Mouse (Mus musculus): Measurements from ENCODE around the gene Fnip2.

Gene Fnip2

DNA sequence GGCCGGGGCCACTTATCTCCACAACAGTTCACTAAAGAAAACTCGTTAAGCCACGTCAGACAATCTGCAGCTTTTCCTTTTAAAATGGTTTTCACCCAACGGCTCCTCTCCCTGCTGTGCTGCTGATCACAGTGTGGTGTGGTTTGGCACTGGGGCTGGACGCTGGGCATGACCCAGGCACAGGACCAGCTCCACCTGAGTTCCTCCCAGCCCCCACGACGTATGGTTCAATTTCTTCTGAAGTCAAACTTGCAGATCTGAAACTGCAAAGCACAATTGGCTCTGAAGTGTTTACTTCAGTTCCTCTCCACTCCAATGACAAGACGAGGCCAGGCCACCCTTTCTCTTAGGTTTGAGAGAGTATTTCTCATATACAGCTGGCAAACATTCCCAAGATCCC, 39.1 kb downstream of the Fnip2 start:
- no peak for DNase-seq (ENCODE audit: low spot score in 2 of 2)

DNA sequence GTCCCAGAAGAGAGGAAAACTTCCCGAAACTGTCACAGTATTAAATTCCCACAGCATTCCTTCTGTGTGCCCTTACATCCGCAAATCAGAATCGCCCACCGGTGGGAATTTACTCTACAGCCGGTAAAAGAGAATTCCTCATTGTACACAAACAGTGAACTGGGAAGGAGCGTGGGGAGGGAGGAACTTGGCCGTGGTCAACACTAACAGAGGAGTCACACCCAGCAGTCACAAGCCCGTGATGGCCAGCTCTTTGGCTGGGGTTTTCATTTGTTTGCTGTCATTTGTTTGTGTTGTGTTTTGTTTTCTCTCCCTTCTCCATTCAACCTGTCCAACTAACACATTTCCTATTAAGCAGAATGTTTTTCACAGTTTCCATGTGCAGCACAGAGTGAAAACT, 39.7 kb downstream of the Fnip2 start:
- no peak for DNase-seq (ENCODE audit: low spot score in 2 of 2)

- DNase-seq (ENCODE audit: low spot score in 2 of 2), result no peak
These were observed 40.1 kb downstream of the Fnip2 start for GRCm38 (mm10) chr3:79527521-79527920.

DNA sequence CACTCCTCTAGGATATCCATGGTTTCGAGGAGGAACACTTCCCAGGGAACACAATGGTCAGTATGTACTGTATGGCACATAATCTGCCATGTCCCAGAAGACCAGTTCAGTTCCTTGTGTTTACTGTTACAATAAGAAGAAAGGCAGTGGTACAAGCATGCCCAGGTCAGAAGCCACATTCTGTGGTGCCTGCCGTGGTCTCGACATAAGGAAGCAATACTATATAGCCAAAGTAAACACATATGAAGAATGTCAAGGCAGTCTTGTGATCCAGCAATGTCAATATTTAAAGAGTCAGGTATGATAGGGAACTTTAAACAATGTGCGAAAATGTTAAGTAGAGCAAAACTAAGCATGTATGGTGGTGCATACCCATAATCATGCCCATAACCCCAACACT, 44.2 kb downstream of the Fnip2 start:
- no peak for DNase-seq (ENCODE audit: low spot score in 2 of 2)

DNA sequence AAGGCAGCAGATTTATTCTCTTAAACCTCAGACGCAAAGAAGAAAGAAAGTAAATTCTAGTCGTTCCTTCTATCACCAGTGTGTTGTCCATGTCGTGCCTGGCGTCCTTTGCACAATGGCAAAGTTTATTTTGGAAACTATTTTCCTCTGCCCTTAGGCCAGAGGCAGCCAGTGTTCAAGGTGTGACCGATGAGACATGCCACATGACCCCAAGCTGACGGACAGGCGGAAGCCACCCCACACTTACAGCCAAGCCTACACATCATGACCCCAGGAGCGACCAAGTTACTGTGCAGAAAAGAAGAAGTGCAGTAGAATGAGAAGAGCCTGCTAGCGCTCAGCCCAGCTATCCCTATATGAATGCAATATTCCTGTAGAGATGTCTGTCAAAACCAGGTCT, 47.7 kb downstream of the Fnip2 start:
- DNase-seq (ENCODE audit: low spot score in 2 of 2), result no peak

- no peak for DNase-seq (ENCODE audit: low spot score in 2 of 2)
These were observed 48.7 kb downstream of the Fnip2 start for GRCm38 (mm10) chr3:79518761-79519527.

GRCm38 (mm10) chr3:79517884-79518591, 49.6 kb downstream of the Fnip2 start:
- no peak for DNase-seq (ENCODE audit: low spot score in 2 of 2)

DNA sequence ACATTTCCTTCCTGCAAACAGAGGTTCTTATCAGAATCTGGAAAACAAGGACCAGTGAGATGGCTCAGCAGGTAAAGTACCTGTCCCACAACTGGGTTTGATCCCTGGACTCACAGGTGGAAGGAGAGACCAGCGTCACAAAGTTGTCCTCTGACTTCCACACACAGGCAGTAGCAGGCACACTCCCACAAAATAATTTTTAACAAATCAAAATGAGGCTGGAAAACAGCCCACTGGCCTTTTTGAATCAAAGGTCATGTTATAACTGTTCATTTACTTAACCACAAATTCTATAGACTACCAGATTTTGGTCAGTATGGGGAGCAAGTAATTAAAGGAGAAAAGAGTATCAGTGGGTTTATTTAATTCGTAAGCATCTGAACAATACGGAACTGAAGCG, 50.6 kb downstream of the Fnip2 start:
- no peak for DNase-seq (ENCODE audit: low spot score in 2 of 2)

GRCm38 (mm10) chr3:79516099-79516920, 51.3 kb downstream of the Fnip2 start:
- no peak for DNase-seq (ENCODE audit: low spot score in 2 of 2)

DNA sequence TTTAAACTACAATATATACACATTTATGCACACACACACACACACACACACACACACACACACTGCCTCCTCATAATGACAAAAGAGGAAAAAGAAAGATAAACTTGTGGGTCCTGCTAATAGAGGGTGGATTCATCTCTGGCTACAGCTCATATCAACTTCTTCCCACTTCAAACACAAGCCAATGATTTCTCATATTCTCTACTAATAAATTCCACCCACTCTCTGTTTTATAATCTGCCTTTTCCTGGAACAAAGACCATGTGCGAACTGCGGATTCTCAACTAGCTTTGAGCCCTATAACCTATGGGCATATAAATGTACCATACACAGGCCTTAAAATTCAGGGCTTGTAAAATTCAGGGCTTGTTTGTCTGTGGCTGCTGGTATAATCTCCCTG, 53.3 kb downstream of the Fnip2 start:
- DNase-seq (ENCODE audit: low spot score in 2 of 2), result no peak

DNA sequence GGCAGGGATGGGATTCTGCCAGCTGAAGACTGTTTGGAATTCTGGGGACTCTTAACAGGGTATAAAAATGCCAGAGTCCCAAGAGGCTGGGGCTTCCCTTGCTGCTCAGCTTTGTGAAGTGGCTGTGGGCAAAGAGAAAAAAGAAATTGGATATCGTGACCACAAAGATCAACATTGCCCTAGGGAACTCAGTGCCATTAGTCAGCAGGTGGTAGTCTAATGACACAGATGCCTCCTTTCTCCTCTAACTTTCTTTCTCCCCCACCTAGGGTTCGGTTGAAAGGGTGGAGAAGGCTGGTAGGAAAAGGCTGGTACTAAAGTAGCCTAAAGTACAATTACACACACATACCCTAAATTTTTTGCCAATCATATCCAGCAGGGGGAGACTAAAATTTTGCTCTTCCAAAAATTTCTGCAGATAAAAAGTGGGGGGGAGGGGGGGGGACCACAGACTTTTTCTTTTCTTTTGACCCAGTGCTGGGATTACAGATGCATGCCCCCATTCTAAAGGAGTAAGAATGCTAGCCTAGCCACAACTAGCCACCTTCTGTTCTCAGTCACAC, 66.3 kb downstream of the Fnip2 start:
- no peak for DNase-seq (ENCODE audit: low spot score in 2 of 2)

DNA sequence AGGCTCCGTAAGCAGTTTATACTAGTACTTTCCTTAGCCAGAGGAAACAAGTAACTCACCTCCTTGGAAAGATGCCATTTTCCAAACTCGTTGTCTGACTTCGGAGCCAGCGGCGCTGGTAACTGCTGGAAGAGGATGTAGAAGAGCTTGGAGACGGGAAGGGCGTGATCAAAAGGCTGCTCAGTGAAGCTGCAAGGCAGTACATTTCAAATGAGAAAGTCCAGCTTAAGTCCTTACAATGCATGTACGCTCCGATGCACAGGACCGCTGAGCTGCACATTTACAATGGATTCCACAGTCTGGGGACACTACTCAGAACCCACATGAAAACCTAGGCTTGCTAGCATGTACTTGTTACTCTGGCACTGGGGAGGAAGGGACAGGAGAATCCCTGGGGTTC, 67.3 kb downstream of the Fnip2 start:
- no peak for DNase-seq (ENCODE audit: low spot score in 2 of 2)

DNA sequence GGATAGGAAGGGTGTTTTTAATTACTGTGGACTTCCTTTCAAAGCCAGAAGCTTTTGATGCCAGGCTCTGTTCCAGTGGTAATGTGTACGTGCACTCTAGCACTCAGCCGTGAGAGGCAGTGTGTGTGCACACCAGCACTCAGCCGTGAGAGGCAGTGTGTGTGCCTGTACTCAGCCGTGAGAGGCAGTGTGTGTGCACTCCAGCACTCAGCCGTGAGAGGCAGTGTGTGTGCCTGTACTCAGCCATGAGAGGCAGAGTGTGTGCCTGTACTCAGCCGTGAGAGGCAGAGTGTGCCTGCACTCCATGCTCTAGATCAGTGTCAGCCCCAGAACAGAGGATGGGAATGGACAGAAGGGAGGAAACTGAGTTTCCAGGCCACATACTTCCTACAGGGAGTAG, 70.9 kb downstream of the Fnip2 start:
- DNase-seq (ENCODE audit: low spot score in 2 of 2), result no peak

DNA sequence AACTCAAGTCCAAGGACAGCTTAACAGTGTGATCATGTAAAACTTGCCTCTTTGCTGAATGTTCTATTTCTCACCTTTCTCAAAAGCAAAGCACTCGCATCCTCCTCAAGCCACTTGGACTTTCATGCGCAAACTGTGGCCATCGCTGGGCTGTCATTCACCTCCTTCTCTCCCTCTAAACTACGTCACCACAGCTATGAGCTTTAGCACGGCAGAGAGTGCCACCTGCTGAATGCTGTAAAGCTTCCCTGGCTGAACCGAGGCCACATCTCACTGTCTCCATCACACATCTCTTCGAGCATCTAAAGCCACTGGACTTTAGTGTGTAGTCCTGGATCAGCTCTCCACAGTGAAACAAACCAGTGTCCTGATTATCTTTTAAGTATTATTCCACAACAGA, 72.4 kb downstream of the Fnip2 start:
- no peak for DNase-seq (ENCODE audit: low spot score in 2 of 2)

DNA sequence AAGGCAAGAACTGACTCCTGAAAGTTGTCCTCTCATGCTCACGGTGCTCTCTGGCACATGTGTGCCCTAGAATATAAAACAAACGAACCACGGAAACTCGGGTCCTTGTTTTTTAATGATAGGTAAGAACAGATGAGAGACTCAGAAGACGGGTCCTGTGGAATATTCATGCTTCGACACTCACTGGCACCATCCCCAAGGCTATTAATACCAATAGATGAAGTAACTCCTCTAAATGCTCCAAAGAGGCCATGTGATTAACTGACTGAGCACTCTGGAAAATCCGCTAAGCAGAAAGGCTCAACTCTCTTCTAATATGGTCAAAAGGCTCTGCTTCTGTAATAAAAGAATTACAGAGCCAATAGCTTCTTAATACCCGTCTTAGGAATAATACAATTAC, 73.6 kb downstream of the Fnip2 start:
- DNase-seq (ENCODE audit: low spot score in 2 of 2), result no peak

GRCm38 (mm10) chr3:79493064-79493463, 74.5 kb downstream of the Fnip2 start:
- no peak for DNase-seq (ENCODE audit: low spot score in 2 of 2)

DNA sequence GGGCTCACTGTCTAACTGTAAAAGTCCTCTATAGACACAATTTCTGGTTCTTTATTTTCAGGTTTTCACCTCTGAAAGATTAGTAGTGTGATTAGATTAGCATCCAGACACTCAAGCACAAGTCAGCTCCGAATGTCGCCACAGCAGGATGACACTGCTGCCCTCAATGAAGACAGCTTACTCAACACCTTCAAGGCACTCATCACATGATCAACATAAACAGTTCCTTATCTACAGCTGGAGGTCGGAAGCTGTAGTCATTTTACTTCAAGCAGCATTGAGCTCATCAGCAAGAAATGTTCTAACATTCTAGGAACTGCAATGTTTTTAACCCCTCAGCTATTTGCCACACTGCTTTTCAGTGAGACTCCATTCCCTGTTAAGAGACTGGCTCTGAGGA, 76.0 kb downstream of the Fnip2 start:
- no peak for DNase-seq (ENCODE audit: low spot score in 2 of 2)

GRCm38 (mm10) chr3:79490102-79490501, 77.5 kb downstream of the Fnip2 start:
- DNase-seq (ENCODE audit: low spot score in 2 of 2), result no peak

- DNase-seq (ENCODE audit: low spot score in 2 of 2), result no peak
These were observed 79.6 kb downstream of the Fnip2 start for GRCm38 (mm10) chr3:79488025-79488424.

- DNase-seq (ENCODE audit: low spot score in 2 of 2), result no peak
These were observed 83.1 kb downstream of the Fnip2 start for GRCm38 (mm10) chr3:79484286-79485063.

DNA sequence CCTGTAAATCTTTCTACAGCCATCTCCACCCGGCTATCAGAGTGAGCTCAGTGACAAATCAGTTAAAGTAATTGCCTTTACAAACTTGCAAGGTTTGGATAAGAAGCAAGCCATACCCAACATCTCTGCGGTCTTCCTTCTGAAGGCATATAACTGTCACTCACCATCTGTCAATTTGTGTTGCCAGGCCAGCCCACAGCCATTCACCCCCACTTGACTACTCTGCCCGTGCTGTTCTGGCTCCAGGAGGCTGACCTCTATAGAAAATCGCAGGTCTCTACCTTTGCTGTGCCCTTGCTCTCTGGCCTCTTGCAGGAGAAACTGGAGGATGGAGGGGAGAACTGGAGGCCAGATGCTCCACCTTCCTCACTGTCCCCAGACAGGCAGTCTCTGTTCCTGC, 88.7 kb downstream of the Fnip2 start:
- no peak for DNase-seq (ENCODE audit: low spot score in 2 of 2)

DNA sequence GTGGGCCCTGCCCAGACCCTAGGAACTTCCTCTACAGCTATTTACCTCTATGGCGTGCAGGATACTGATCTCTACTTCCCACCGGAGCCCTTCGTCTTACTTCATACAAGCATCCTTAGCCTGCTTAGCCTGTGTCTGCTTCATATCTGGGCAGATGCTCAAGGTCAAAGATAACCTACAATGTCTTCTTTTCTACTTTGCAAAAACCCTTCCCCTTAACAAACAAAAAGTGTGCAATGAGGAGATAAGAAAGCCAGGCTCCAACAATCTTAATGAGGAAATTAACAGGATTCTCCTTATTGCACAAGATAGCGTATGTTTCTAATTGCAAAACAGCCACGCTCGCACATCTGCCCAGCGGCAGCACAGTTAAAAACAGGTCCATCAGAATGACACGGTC, 89.2 kb downstream of the Fnip2 start:
- no peak for DNase-seq (ENCODE audit: low spot score in 2 of 2)
